Mouse (Mus musculus): ENCODE measurements around the gene Mymk. TPM values are rescaled to one million over a fixed set of nuclear protein-coding genes. Genes with fewer than 3 reads are reported as not detected.
A peak's percentile ranks its signal among the peaks of the same experiment; 100 is the strongest.

The Mymk gene
- polyA plus RNA-seq, 1 experiment, result not detected

GRCm38 (mm10) chr2:27026857-27027617, 44.9 kb downstream of the Mymk start:
- WGBS, result 35% methylated on average over 10 of the region's 10 CpGs
- TF ChIP-seq CTCF (IDR thresholded peaks at IDR 0.05; ENCODE audit: control insufficient read depth, insufficient read depth, low read length), result no peak
- no peak for TF ChIP-seq POLR2A (IDR thresholded peaks at IDR 0.05; ENCODE audit: borderline replicate concordance, control insufficient read depth, low read depth, low read length)
- Histone ChIP-seq H3K4me1 (ENCODE audit: control insufficient read depth, insufficient read depth, low read length) (peaks cover 4% of the 10 kb centered on the region; the same call in 1 of the 2 replicates), H3K27ac (ENCODE audit: control insufficient read depth, insufficient read depth, low read depth, low read length, poor library complexity) (peak overlapping the region; percentile 84), H3K4me3 (replicated peaks; ENCODE audit: control insufficient read depth, low read depth, low read length) (peak overlapping the region; percentile 55)

- WGBS, result 79% methylated on average over 3 of the region's 3 CpGs
- TF ChIP-seq POLR2A (IDR thresholded peaks at IDR 0.05; ENCODE audit: borderline replicate concordance, control insufficient read depth, low read depth, low read length), result no peak
- no peak for TF ChIP-seq CTCF (IDR thresholded peaks at IDR 0.05; ENCODE audit: control insufficient read depth, insufficient read depth, low read length)
- Histone ChIP-seq H3K27ac (ENCODE audit: control insufficient read depth, insufficient read depth, low read depth, low read length, poor library complexity) (peak overlapping the region; percentile 84), H3K4me1 (ENCODE audit: control insufficient read depth, insufficient read depth, low read length) (peaks cover 4% of the 10 kb centered on the region; the same call in 1 of the 2 replicates), H3K4me3 (replicated peaks; ENCODE audit: control insufficient read depth, low read depth, low read length) (peak overlapping the region; percentile 55)
Observed at GRCm38 (mm10) chr2:27026332-27026731, 45.6 kb downstream of the Mymk start.

- H3K4me1 ChIP-seq (ENCODE audit: control insufficient read depth, insufficient read depth, low read length), result peaks cover 4% of the 10 kb centered on the region; the same call in 1 of the 2 replicates
- peak overlapping the region; percentile 33 for H3K4me3 ChIP-seq (replicated peaks; ENCODE audit: control insufficient read depth, low read depth, low read length)
- TF ChIP-seq CTCF (IDR thresholded peaks at IDR 0.05; ENCODE audit: control insufficient read depth, insufficient read depth, low read length) (no peak), POLR2A (IDR thresholded peaks at IDR 0.05; ENCODE audit: borderline replicate concordance, control insufficient read depth, low read depth, low read length) (no peak)
- H3K27ac ChIP-seq (ENCODE audit: control insufficient read depth, insufficient read depth, low read depth, low read length, poor library complexity), result peak overlapping the region; percentile 84
- 45% methylated on average over 3 of the region's 3 CpGs for WGBS
Observed at GRCm38 (mm10) chr2:27025545-27025944, 46.4 kb downstream of the Mymk start.

DNA sequence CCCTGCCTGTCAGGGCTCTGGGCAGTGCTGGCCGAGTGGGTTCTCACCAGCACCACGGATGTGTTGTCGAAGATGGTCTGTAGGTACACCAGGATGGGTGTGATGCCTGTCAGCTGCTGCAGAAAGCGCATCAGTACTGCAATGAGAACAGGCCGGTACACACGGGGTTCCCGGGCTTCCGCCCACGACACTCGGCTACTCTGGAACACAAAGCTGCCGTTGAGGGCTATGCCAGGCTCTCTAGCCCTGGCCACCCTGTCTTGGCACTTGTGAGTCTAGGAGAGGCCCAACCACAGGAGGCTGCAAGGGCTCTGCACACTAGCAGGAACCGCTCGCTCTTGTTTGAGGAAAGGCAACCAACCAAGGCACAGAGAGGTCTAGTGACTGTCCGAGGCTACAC, 47.8 kb downstream of the Mymk start:
- H3K4me1 ChIP-seq (ENCODE audit: control insufficient read depth, insufficient read depth, low read length), result peaks cover 4% of the 10 kb centered on the region; the same call in 1 of the 2 replicates
- 80% methylated on average over 14 of the region's 14 CpGs for WGBS
- H3K4me3 ChIP-seq (replicated peaks; ENCODE audit: control insufficient read depth, low read depth, low read length), result no peak overlapping the region
- no peak overlapping the region for H3K27ac ChIP-seq (ENCODE audit: control insufficient read depth, insufficient read depth, low read depth, low read length, poor library complexity)
- TF ChIP-seq POLR2A (IDR thresholded peaks at IDR 0.05; ENCODE audit: borderline replicate concordance, control insufficient read depth, low read depth, low read length), result no peak
- no peak for TF ChIP-seq CTCF (IDR thresholded peaks at IDR 0.05; ENCODE audit: control insufficient read depth, insufficient read depth, low read length)

GRCm38 (mm10) chr2:27022612-27023011, 49.4 kb downstream of the Mymk start:
- no peak overlapping the region for H3K4me3 ChIP-seq (replicated peaks; ENCODE audit: control insufficient read depth, low read depth, low read length)
- no peak for TF ChIP-seq POLR2A (IDR thresholded peaks at IDR 0.05; ENCODE audit: borderline replicate concordance, control insufficient read depth, low read depth, low read length)
- no peak overlapping the region for H3K27ac ChIP-seq (ENCODE audit: control insufficient read depth, insufficient read depth, low read depth, low read length, poor library complexity)
- 55% methylated on average over 6 of the region's 6 CpGs for WGBS
- no peaks in the 10 kb centered on the region; the same call in 1 of the 2 replicates for H3K4me1 ChIP-seq (ENCODE audit: control insufficient read depth, insufficient read depth, low read length)

- TF ChIP-seq POLR2A (IDR thresholded peaks at IDR 0.05; ENCODE audit: borderline replicate concordance, control insufficient read depth, low read depth, low read length) (no peak), CTCF (IDR thresholded peaks at IDR 0.05; ENCODE audit: control insufficient read depth, insufficient read depth, low read length) (no peak)
- WGBS, result 90% methylated on average over 1 of the region's 1 CpGs
- Histone ChIP-seq H3K27ac (ENCODE audit: control insufficient read depth, insufficient read depth, low read depth, low read length, poor library complexity) (no peak overlapping the region), H3K4me3 (replicated peaks; ENCODE audit: control insufficient read depth, low read depth, low read length) (no peak overlapping the region), H3K4me1 (ENCODE audit: control insufficient read depth, insufficient read depth, low read length) (no peaks in the 10 kb centered on the region; the same call in 1 of the 2 replicates)
Observed at GRCm38 (mm10) chr2:27021103-27021502, 50.9 kb downstream of the Mymk start.

- no peak overlapping the region for H3K4me3 ChIP-seq (replicated peaks; ENCODE audit: control insufficient read depth, low read depth, low read length)
- no peaks in the 10 kb centered on the region for H3K4me1 ChIP-seq (ENCODE audit: control insufficient read depth, insufficient read depth, low read length)
- no peak overlapping the region for H3K27ac ChIP-seq (ENCODE audit: control insufficient read depth, insufficient read depth, low read depth, low read length, poor library complexity)
- 81% methylated on average over 2 of the region's 2 CpGs for WGBS
- TF ChIP-seq CTCF (IDR thresholded peaks at IDR 0.05; ENCODE audit: control insufficient read depth, insufficient read depth, low read length) (no peak), POLR2A (IDR thresholded peaks at IDR 0.05; ENCODE audit: borderline replicate concordance, control insufficient read depth, low read depth, low read length) (no peak)
Observed at GRCm38 (mm10) chr2:27019530-27019929, 52.4 kb downstream of the Mymk start.

DNA sequence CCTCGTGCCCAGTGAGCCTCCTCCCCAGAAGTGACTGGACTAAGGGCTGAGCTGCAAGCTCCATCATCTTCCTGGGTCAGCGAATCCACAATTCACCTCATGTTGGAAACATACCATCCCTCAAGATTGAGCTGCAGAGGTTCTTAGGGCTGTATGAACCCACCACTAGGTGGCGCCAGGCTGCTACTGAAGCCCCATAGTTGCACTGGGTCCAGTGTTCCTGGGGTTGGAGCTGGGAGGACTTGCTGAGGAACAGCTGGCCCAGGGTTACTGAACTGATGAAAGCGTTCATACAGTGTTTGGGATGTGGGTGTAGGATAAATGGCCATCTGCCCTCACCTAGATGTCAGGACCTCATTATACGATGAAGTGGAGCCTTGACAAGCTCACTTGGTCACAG, 54.2 kb downstream of the Mymk start:
- Histone ChIP-seq H3K4me1 (ENCODE audit: control insufficient read depth, insufficient read depth, low read length) (no peaks in the 10 kb centered on the region), H3K27ac (ENCODE audit: control insufficient read depth, insufficient read depth, low read depth, low read length, poor library complexity) (no peak overlapping the region), H3K4me3 (replicated peaks; ENCODE audit: control insufficient read depth, low read depth, low read length) (no peak overlapping the region)
- TF ChIP-seq POLR2A (IDR thresholded peaks at IDR 0.05; ENCODE audit: borderline replicate concordance, control insufficient read depth, low read depth, low read length) (no peak), CTCF (IDR thresholded peaks at IDR 0.05; ENCODE audit: control insufficient read depth, insufficient read depth, low read length) (peak; percentile 94)
- 45% methylated on average over 5 of the region's 5 CpGs for WGBS

Other genes with a start within 250 kb of the Mymk start
- gene Abo, start 207.2 kb downstream of the Mymk start, polyA plus RNA-seq (2011; ENCODE audit: insufficient read depth, insufficient read length, low replicate concordance, missing spikeins), result not detected in 2 replicates
- 7.5 and 23.5 TPM in 2 replicates for gene Surf6, start 169.3 kb downstream of the Mymk start, polyA plus RNA-seq (2011; ENCODE audit: insufficient read depth, insufficient read length, low replicate concordance, missing spikeins)
- 13.0 and 13.1 TPM in 2 replicates for gene Med22, start 161.5 kb downstream of the Mymk start, polyA plus RNA-seq (2011; ENCODE audit: insufficient read depth, insufficient read length, low replicate concordance, missing spikeins)
- 161 and 199 TPM in 2 replicates for gene Rpl7a, start 161.4 kb downstream of the Mymk start, polyA plus RNA-seq (2011; ENCODE audit: insufficient read depth, insufficient read length, low replicate concordance, missing spikeins)
- 17.7 and 36.9 TPM in 2 replicates for gene Surf2, start 155.8 kb downstream of the Mymk start, polyA plus RNA-seq (2011; ENCODE audit: insufficient read depth, insufficient read length, low replicate concordance, missing spikeins)
- gene Surf1, start 155.6 kb downstream of the Mymk start, polyA plus RNA-seq (2011; ENCODE audit: insufficient read depth, insufficient read length, low replicate concordance, missing spikeins), result 32.1 and 58.4 TPM in 2 replicates
- 18.0 and 32.3 TPM in 2 replicates for gene Surf4, start 138.3 kb downstream of the Mymk start, polyA plus RNA-seq (2011; ENCODE audit: insufficient read depth, insufficient read length, low replicate concordance, missing spikeins)
- 0.70 TPM in 1 of 2 replicates, not detected in the other for gene Stkld1, start 138.1 kb downstream of the Mymk start, polyA plus RNA-seq (2011; ENCODE audit: insufficient read depth, insufficient read length, low replicate concordance, missing spikeins)
- gene Rexo4, start 107.8 kb downstream of the Mymk start, polyA plus RNA-seq (2011; ENCODE audit: insufficient read depth, insufficient read length, low replicate concordance, missing spikeins), result 17.7 and 29.5 TPM in 2 replicates
- gene Adamts13, start 98.8 kb downstream of the Mymk start, polyA plus RNA-seq (2011; ENCODE audit: insufficient read depth, insufficient read length, low replicate concordance, missing spikeins), result not detected in 2 replicates
- gene Cacfd1, start 62.3 kb downstream of the Mymk start, polyA plus RNA-seq (2011; ENCODE audit: insufficient read depth, insufficient read length, low replicate concordance, missing spikeins), result 11.8 and 20.8 TPM in 2 replicates
- 6.3 and 26.1 TPM in 2 replicates for gene Slc2a6, start 44.2 kb downstream of the Mymk start, polyA plus RNA-seq (2011; ENCODE audit: insufficient read depth, insufficient read length, low replicate concordance, missing spikeins)
- 0.85 TPM in 1 of 2 replicates, not detected in the other for gene Adamtsl2, start 7.2 kb upstream of the Mymk start, polyA plus RNA-seq (2011; ENCODE audit: insufficient read depth, insufficient read length, low replicate concordance, missing spikeins)
- gene Fam163b, start 70.3 kb upstream of the Mymk start, polyA plus RNA-seq (2011; ENCODE audit: insufficient read depth, insufficient read length, low replicate concordance, missing spikeins), result not detected in 2 replicates
- not detected in 2 replicates for gene Dbh, start 93.1 kb upstream of the Mymk start, polyA plus RNA-seq (2011; ENCODE audit: insufficient read depth, insufficient read length, low replicate concordance, missing spikeins)
- 4.1 and 13.5 TPM in 2 replicates for gene Sardh, start 176.2 kb upstream of the Mymk start, polyA plus RNA-seq (2011; ENCODE audit: insufficient read depth, insufficient read length, low replicate concordance, missing spikeins)